Mouse (Mus musculus): ENCODE results near the gene Brca1. TPM values are rescaled to one million over a fixed set of nuclear protein-coding genes. Genes with fewer than 3 reads are reported as not detected.
A peak's percentile ranks its signal among the peaks of the same experiment; 100 is the strongest.
"Not testable (repeated sequence)": the region's sequence is repeated elsewhere in the genome, so short reads cannot be mapped to it uniquely, and the experiment has no call there.

Brca1 gene
- total RNA-seq, 1 experiment from 2014 or later: 3.5 TPM

GRCm38 (mm10) chr11:101448899-101449298 lies 102.9 kb downstream of the Brca1 start:
- no peak for DNase-seq

DNA sequence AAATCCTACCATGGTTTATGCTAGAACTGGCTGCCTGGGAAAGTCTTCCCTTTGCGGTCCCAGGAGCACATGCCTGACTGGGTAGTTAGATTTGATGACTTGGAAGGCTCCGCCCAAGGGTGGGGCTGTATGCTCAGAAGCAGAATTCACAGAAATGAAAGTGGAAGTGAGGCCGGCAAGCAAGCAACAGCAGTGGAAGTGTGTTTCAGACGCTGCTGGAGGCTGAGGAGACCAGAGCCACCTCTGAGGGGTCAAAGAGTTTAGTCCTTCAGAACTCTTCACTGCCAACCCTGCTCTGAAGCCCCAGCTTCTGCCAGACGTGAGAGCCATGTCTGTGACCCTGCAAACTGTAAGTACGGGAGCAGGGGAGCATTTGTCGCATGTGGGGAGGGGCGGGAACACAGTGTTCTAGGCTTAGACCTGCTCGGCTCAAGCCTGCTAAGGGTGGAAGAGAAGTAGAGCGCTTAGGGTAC lies 103.4 kb downstream of the Brca1 start, which contains the start of gene Ifi35:
TSS of gene Ifi35 (plus strand) at position 134 of the 473 bp plus-strand sequence.
- DNase-seq: peak; percentile 75

DNA sequence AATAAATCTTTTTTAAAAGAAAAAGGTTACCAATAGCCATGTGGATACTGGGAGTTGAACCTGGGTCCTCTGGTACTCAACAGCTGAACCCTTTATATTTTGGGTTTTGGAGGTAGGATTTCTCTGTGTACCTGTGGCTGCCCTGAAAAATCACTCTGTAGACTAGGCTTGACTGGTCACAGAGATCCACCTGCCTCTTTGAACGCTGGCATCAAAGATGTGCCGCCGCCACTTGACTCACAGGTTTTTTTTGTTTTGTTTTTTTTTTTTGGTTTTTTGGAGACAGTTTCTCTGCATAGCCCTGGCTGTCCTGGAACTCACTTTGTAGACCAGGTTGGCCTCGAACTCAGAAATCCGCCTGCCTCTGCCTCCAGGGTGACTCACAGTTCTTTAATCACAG lies 104.0 kb downstream of the Brca1 start:
- no peak for DNase-seq

DNA sequence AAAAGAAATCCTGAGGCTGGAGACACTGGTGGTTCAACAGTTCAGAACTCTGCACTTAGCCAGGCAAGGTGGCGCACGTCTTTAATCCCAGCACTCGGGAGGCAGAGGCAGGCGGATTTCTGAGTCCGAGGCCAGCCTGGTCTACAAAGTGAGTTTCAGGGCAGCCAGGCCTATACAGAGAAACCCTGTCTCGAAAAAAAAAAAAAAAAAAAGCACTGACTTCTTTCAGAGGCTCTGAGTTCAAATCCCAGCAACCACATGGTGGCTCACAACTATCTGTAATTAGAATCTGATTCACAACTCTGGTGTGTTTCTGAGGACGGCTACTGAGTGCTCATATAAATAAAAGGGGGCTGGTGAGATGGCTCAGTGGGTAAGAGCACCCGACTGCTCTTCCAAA lies 104.9 kb downstream of the Brca1 start:
- not testable (repeated sequence) for DNase-seq

DNA sequence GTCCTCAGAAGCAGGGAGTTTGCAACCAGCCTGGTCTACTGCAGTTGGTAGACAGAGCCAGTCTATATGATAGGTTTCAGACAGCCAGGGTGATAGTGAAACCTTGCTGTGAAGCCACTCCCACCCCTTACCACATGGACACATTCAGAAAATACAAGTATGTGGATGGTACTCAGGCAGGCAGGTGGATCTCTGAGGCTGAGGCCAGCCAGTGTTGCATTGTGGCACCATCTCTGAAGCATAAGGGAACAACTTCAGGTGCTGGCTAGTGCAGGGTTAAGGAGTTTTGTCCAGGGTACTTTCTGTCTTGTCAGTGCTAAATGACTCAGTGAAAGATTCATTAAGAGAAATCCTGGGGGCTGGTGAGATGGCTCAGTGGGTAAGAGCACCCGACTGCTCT lies 105.4 kb downstream of the Brca1 start:
- DNase-seq: no peak

DNA sequence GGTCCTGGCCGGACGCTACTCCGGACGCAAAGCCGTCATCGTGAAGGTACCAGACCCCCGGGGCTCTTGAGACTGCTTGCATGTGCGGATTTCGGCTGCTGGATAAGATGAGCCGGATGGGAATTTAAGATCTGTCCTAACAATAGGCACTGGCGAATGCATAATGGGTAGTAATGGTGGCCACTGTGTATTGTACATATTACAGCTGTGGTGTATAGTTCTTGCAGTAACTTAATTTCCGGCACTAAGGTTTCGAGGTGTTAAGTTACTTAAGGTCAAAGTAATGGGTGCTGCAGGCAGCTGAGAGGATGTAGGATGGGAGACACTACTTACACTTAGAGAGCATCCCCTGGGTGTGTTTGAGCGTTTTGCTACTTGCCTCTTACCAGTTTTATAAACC lies 109.0 kb downstream of the Brca1 start:
- DNase-seq: no peak

- DNase-seq: peak; percentile 92
Observed at GRCm38 (mm10) chr11:101442127-101442693, 109.5 kb downstream of the Brca1 start, which contains the start of gene Rpl27. Rpl27 (plus strand) TSS chr11:101442298.

- DNase-seq: not testable (repeated sequence)
Observed at GRCm38 (mm10) chr11:101441450-101442126, 110.2 kb downstream of the Brca1 start.

Other genes with a start within 250 kb of the Brca1 start
- 117 and 159 TPM in 2 replicates for gene Becn1, start 249.7 kb downstream of the Brca1 start, total RNA-seq (2021)
- 126 and 131 TPM in 2 replicates for gene Psme3, start 235.7 kb downstream of the Brca1 start, total RNA-seq (2021)
- 4.6 and 6.5 TPM in 2 replicates for gene Aoc2, start 226.9 kb downstream of the Brca1 start, total RNA-seq (2021)
- gene Aoc3, start 221.3 kb downstream of the Brca1 start, total RNA-seq (2021): 30.8 and 35.7 TPM in 2 replicates
- gene G6pc, start 184.4 kb downstream of the Brca1 start, total RNA-seq (2021): 1.8 TPM in 2 replicates
- gene Aarsd1, start 134.3 kb downstream of the Brca1 start, total RNA-seq (2021): 34.0 and 36.3 TPM in 2 replicates
- 3.7 and 4.2 TPM in 2 replicates for gene Gm27029, start 127.2 kb downstream of the Brca1 start, total RNA-seq (2021)
- 26.3 and 26.4 TPM in 2 replicates for gene Rundc1, start 126.9 kb downstream of the Brca1 start, total RNA-seq (2021)
- 3.2 and 3.9 TPM in 2 replicates for gene Ptges3l, start 126.6 kb downstream of the Brca1 start, total RNA-seq (2021)
- gene Rpl27, start 109.7 kb downstream of the Brca1 start, total RNA-seq (2021): 74.2 and 91.6 TPM in 2 replicates
- 33.5 and 39.5 TPM in 2 replicates for gene Ifi35, start 103.5 kb downstream of the Brca1 start, total RNA-seq (2021)
- gene Rnd2, start 87.0 kb downstream of the Brca1 start, total RNA-seq (2021): 8.1 and 11.1 TPM in 2 replicates
- 104 and 112 TPM in 2 replicates for gene Vat1, start 85.7 kb downstream of the Brca1 start, total RNA-seq (2021)
- gene Nbr1, start 194 bp upstream of the Brca1 start, total RNA-seq (2021): 156 and 164 TPM in 2 replicates
- 11.4 and 14.1 TPM in 2 replicates for gene Tmem106a, start 30.3 kb upstream of the Brca1 start, total RNA-seq (2021)
- not detected in 2 replicates for gene Gm11634, start 47.3 kb upstream of the Brca1 start, total RNA-seq (2021)
- gene Rdm1, start 75.2 kb upstream of the Brca1 start, total RNA-seq (2021): 29.9 and 37.3 TPM in 2 replicates
- 5.9 and 8.9 TPM in 2 replicates for gene Arl4d, start 113.6 kb upstream of the Brca1 start, total RNA-seq (2021)
- gene Dhx8, start 181.0 kb upstream of the Brca1 start, total RNA-seq (2021): 28.0 TPM in 2 replicates
- gene Etv4, start 233.4 kb upstream of the Brca1 start, total RNA-seq (2021): 1.4 and 1.9 TPM in 2 replicates